Mouse (Mus musculus) lung, postnatal 0 days (tissue): ENCODE results near the gene Dazap1.

Source experiments
- CTCF ChIP-seq: IDR thresholded peaks from 2 replicates; pipeline ENCODE4 v1.5.1; 2016; ENCODE audit warnings: antibody characterized with exemption, mild to moderate bottlenecking
- EP300 ChIP-seq: IDR thresholded peaks from 2 replicates; pipeline ENCODE4 v1.6.1; 2016; ENCODE audit warnings: antibody characterized with exemption, mild to moderate bottlenecking, control low read depth

GRCm38 (mm10) chr10:80265149-80265486 lies 3.8 kb downstream of the Dazap1 start:
- TF ChIP-seq EP300, result no peak
- no peak for TF ChIP-seq CTCF
